Mouse (Mus musculus) forebrain, embryonic 16.5 days (tissue): ENCODE measurements around the gene Grm6. TPM values are rescaled to one million over a fixed set of nuclear protein-coding genes. Genes with fewer than 3 reads are reported as not detected.

Experiments used
- ATAC-seq: fragments of 200-750 bp; cut with Nextera tagmentation; 2 replicates; pipeline ENCODE4 v1.8.0; 2017; ENCODE audit warnings: mild to moderate bottlenecking, moderate library complexity
- H3K27ac ChIP-seq: fragments of 300-500 bp; sonication (generic); 2 replicates; pipeline ENCODE4 v1.5.1; 2014; ENCODE audit warnings: low read length, control low read depth
- H3K27me3 ChIP-seq: fragments of 300-500 bp; sonication (generic); replicated peaks from 2 replicates; pipeline ENCODE4 v1.6.1; 2014; ENCODE audit warnings: low read length; ENCODE audit not compliant: control insufficient read depth, insufficient read depth
- H3K36me3 ChIP-seq: fragments of 300-500 bp; sonication (generic); 2 replicates; pipeline ENCODE4 v1.6.1; 2014; ENCODE audit not compliant: control insufficient read depth, insufficient read depth
- H3K4me1 ChIP-seq: fragments of 300-500 bp; sonication (generic); replicated peaks from 2 replicates; pipeline ENCODE4 v1.6.1; 2014; ENCODE audit warnings: low read length; ENCODE audit not compliant: control insufficient read depth, insufficient read depth
- H3K4me2 ChIP-seq: fragments of 300-500 bp; sonication (generic); 2 replicates; pipeline ENCODE4 v1.6.1; 2014; ENCODE audit warnings: mild to moderate bottlenecking, low read length, control low read depth
- H3K4me3 ChIP-seq: fragments of 300-500 bp; sonication (generic); replicated peaks from 2 replicates; pipeline ENCODE4 v1.5.1; 2014; ENCODE audit warnings: mild to moderate bottlenecking, low read length, control low read depth
- H3K9ac ChIP-seq: fragments of 300-500 bp; sonication (generic); replicated peaks from 2 replicates; pipeline ENCODE4 v1.6.1; 2014; ENCODE audit warnings: low read depth, low read length, control low read depth
- H3K9me3 ChIP-seq: fragments of 300-500 bp; sonication (generic); 2 replicates; pipeline ENCODE4 v1.6.1; 2016; ENCODE audit warnings: low read length; ENCODE audit not compliant: control insufficient read depth
- WGBS: fragments of 180-500 bp; shearing (Covaris S2); extraction: QIAGEN DNeasy Blood & Tissue Kit; methylation state at CpG from one replicate; pipeline ENCODE4 v1.1.7; 2014; 5-methylcytosine and 5-hydroxymethylcytosine counted together
- polyA plus RNA-seq: library from polyadenylated mRNA; unstranded; fragments of >200 nt; fragmentation: Nextera tagmentation; extraction: Ambion mirVana; gene quantifications from 2 replicates; pipeline ENCODE4 v1.2.1, GENCODE M21; 2015

Grm6 gene
- not detected in 2 replicates for polyA plus RNA-seq

GRCm38 (mm10) chr11:50850177-50850735 is at the start of gene Grm6:
Gene Grm6, plus strand, starts transcription at chr11:50850685.
- peak within 1 kb of the TSS; percentile 51 for H3K9ac ChIP-seq
- peak within 1 kb of the TSS; percentile 46 for H3K4me3 ChIP-seq
- H3K4me2 ChIP-seq, result peak within 1 kb of the TSS; percentile 85
- peaks cover 13% of the 10 kb centered on the region for H3K4me1 ChIP-seq
- no peaks in the 10 kb centered on the region for H3K36me3 ChIP-seq
- no peak for ATAC-seq
- 0 out of 2 replicates have a peak, but pooled peaks cover 5% of the 10 kb centered on the region for H3K9me3 ChIP-seq
- WGBS, result 2% methylated on average over 11 of the region's 11 CpGs
- no peak within 1 kb of the TSS for H3K27ac ChIP-seq
- peaks cover 49% of the 10 kb centered on the region for H3K27me3 ChIP-seq

DNA sequence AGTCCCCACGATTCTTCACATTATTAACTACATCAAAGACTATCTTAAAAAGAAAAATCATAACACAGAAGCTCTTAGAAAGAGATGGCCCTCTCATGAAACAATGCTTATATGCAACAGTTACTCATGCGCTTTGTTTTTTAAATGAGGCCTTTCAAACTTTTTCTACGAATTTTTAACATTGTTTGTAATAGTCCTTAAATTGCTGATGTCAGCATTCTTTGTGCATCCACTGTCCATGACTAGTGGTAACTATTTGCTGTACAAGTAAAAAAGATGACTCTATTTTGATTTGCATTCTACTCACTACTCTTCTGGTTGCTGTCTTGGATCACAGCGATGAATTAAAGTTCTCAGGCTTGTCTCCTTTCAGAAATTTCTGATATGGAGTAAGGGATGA is 36.3 kb upstream of the Grm6 start:
- over 99% methylated on average over 4 of the region's 4 CpGs for WGBS

GRCm38 (mm10) chr11:50826214-50826613 is 24.3 kb upstream of the Grm6 start:
- no peak for ATAC-seq
- Histone ChIP-seq H3K4me3 (peak overlapping the region; percentile 92), H3K27ac (no peak overlapping the region), H3K4me2 (peak overlapping the region; percentile 70), H3K4me1 (peaks cover 10% of the 10 kb centered on the region), H3K9me3 (no peaks in the 10 kb centered on the region), H3K9ac (no peak overlapping the region), H3K27me3 (no peaks in the 10 kb centered on the region), H3K36me3 (peaks cover 27% of the 10 kb centered on the region)
- 14% methylated on average over 2 of the region's 2 CpGs for WGBS

More for the DNA sequence above, 36.3 kb upstream of the Grm6 start:
- Histone ChIP-seq H3K27ac (no peak overlapping the region), H3K9me3 (peaks cover 53% of the 10 kb centered on the region), H3K27me3 (no peaks in the 10 kb centered on the region), H3K36me3 (peaks cover 92% of the 10 kb centered on the region), H3K4me3 (no peak overlapping the region), H3K4me1 (no peaks in the 10 kb centered on the region), H3K4me2 (no peak overlapping the region), H3K9ac (no peak overlapping the region)
- ATAC-seq, result no peak

DNA sequence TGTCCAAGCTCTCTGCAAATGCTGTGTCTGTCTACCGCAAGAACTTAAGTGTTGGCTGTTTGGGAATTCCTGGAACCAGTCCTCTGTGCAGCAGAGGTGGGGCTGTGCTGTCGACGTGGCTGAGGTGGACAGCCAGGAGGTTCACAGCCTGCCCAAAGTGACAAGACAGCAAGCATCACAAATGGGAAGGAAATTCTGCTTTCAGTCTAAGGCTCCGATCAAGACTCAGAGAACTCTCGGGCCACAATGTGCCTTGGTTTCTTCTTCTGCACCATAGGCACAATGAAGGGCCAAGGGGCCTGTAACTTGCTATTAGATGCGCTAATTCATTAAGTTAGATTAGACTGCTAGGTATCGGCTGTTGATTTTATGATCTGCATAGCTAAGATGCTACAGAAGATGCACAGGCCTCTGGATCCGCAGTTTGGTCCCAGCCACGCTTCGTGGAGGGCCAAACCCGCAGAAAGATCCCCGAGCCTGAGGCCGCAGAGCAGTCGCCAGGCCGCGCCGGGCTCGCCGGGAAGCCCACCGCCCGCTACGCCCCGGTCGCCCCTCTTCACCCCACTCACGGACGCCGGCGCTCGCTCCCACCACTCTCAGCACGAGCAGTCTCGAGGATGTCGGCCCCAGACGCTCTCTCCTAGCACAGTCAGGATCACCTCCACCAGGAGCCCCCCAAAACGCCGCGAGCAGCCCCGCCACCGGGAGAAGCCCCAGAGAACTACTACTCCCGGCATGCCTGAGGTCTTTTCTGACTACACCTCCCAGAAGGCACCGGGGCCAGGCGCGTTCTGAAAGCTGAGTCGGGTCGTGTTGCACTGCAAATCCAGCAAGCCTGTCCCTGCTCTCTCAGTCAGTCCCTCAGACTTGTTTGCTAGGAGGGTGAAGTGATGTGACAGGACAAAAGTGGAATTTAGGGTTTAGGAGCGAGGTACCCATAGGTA is 23.2 kb upstream of the Grm6 start, which contains the start of gene Zfp354c:
Gene Zfp354c (minus strand): TSS at position 715 of the 944 bp plus-strand sequence.
- ATAC-seq, result peak; percentile 99
- under 1% methylated on average over 45 of the region's 45 CpGs for WGBS

DNA sequence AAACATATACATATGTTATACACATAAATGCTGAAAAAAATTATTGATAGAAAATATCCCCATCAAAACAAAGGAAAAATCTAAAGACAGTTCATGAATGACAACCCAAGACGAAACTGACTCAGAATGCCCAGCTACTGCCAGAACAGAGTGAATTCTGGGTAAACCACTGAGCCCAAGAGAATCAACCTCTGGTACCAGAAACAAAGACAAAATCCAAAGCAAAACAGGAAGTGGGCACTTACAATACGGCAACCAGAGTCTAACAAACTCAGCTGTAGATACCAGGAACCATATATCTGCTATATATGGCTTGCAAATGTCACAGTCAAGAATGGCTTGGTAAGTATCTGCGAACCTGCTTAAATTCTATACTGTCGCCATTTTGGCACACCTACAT is 14.8 kb upstream of the Grm6 start:
- 0 out of 2 replicates have a peak, but pooled peaks cover 2% of the 10 kb centered on the region for H3K9me3 ChIP-seq
- H3K9ac ChIP-seq, result no peak overlapping the region
- H3K27ac ChIP-seq, result no peak overlapping the region
- H3K27me3 ChIP-seq, result no peaks in the 10 kb centered on the region
- peaks cover 8% of the 10 kb centered on the region for H3K4me1 ChIP-seq
- H3K36me3 ChIP-seq, result peaks cover 11% of the 10 kb centered on the region
- WGBS, result 89% methylated on average over 4 of the region's 4 CpGs
- no peak overlapping the region for H3K4me3 ChIP-seq
- no peak for ATAC-seq
- no peak overlapping the region for H3K4me2 ChIP-seq

More for the DNA sequence above, 23.2 kb upstream of the Grm6 start, which contains the start of gene Zfp354c:
- Histone ChIP-seq H3K27ac (peak within 1 kb of the TSS; percentile 66), H3K36me3 (peaks cover 20% of the 10 kb centered on the region), H3K4me3 (peak within 1 kb of the TSS; percentile 92), H3K9me3 (no peaks in the 10 kb centered on the region), H3K4me2 (peak within 1 kb of the TSS; percentile 70), H3K4me1 (peaks cover 10% of the 10 kb centered on the region), H3K27me3 (no peaks in the 10 kb centered on the region), H3K9ac (peak within 1 kb of the TSS; percentile 95)

- peak within 1 kb of the TSS; percentile 57 for H3K4me3 ChIP-seq
- ATAC-seq, result peak; percentile 100
- H3K4me2 ChIP-seq, result peak within 1 kb of the TSS; percentile 73
- H3K9ac ChIP-seq, result peak within 1 kb of the TSS; percentile 82
- H3K36me3 ChIP-seq, result no peaks in the 10 kb centered on the region
- H3K27me3 ChIP-seq, result no peaks in the 10 kb centered on the region
- H3K27ac ChIP-seq, result peak within 1 kb of the TSS; percentile 80
- WGBS, result 15% methylated on average over 22 of the region's 22 CpGs
- H3K4me1 ChIP-seq, result peaks cover 14% of the 10 kb centered on the region
- no peaks in the 10 kb centered on the region for H3K9me3 ChIP-seq
Measured at GRCm38 (mm10) chr11:50841023-50841735, 9.3 kb upstream of the Grm6 start, which contains the start of gene Zfp879. Gene Zfp879, minus strand, starts transcription at chr11:50841552.

DNA sequence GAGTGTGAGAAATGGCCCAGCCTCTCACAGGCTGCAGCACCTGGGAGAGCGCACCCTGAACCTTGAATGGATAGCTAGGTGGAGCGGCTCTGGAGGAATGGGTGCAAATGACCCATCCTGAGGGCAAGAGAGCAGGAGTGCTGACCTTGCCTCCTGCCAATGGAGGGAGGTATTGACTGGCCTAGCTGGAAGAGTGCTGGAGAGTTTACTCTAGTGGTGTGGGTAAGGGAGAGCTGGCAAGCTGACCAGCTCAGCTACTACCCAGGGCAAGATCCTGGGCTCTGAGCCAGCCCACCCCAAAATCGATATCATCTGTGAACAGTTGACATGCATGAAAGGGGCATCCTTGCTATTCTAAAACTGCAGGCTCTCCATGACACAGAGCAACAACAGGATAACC is 4.5 kb upstream of the Grm6 start:
- Histone ChIP-seq H3K27me3 (peaks cover 29% of the 10 kb centered on the region), H3K9me3 (0 out of 2 replicates have a peak, but pooled peaks cover 5% of the 10 kb centered on the region), H3K4me1 (peaks cover 7% of the 10 kb centered on the region), H3K4me2 (no peak overlapping the region), H3K4me3 (no peak overlapping the region), H3K36me3 (no peaks in the 10 kb centered on the region), H3K27ac (no peak overlapping the region), H3K9ac (no peak overlapping the region)
- ATAC-seq, result no peak
- WGBS, result 95% methylated on average over 3 of the region's 3 CpGs

GRCm38 (mm10) chr11:50847047-50847446 is 3.4 kb upstream of the Grm6 start:
- WGBS, result 65% methylated on average over 5 of the region's 5 CpGs
- 0 out of 2 replicates have a peak, but pooled peaks cover 5% of the 10 kb centered on the region for H3K9me3 ChIP-seq
- H3K9ac ChIP-seq, result no peak overlapping the region

More at GRCm38 (mm10) chr11:50847047-50847446, 3.4 kb upstream of the Grm6 start:
- Histone ChIP-seq H3K4me3 (no peak overlapping the region), H3K4me2 (no peak overlapping the region), H3K36me3 (no peaks in the 10 kb centered on the region), H3K27me3 (peaks cover 40% of the 10 kb centered on the region), H3K27ac (no peak overlapping the region), H3K4me1 (peaks cover 13% of the 10 kb centered on the region)
- ATAC-seq, result no peak
